Mouse (Mus musculus): Measurements from ENCODE around the gene Sult2b1. TPM values are rescaled to one million over a fixed set of nuclear protein-coding genes. Genes with fewer than 3 reads are reported as not detected.

Gene Sult2b1
- polyA plus RNA-seq, 1 experiment from 2014 or later: 0.70 TPM

- Histone ChIP-seq H3K9me3 (ENCODE audit: control insufficient read depth, low read length) (no peaks in the 10 kb centered on the region), H3K27ac (ENCODE audit: low read depth, low read length) (no peak overlapping the region), H3K36me3 (ENCODE audit: control insufficient read depth, insufficient read depth, low read length) (0 out of 2 replicates have a peak, but pooled peaks cover 4% of the 10 kb centered on the region), H3K27me3 (replicated peaks; ENCODE audit: control insufficient read depth, insufficient read depth, low read length) (no peaks in the 10 kb centered on the region), H3K9ac (ENCODE audit: low read depth, low read length) (no peak overlapping the region), H3K4me1 (replicated peaks; ENCODE audit: control insufficient read depth, insufficient read depth, low read length) (peaks cover 15% of the 10 kb centered on the region), H3K4me3 (ENCODE audit: low read depth, low read length) (no peak overlapping the region), H3K4me2 (no peak overlapping the region)
- 69% methylated on average over 5 of the region's 5 CpGs for WGBS
- ATAC-seq (replicated peaks; ENCODE audit: low FRiP score) (no peak), DNase-seq (ENCODE audit: low spot score) (no peak)
These were observed 51.0 kb downstream of the Sult2b1 start for GRCm38 (mm10) chr7:45733477-45733876.

GRCm38 (mm10) chr7:45730727-45731431, 53.6 kb downstream of the Sult2b1 start:
- Histone ChIP-seq H3K27ac (ENCODE audit: low read depth, low read length) (no peak overlapping the region), H3K27me3 (replicated peaks; ENCODE audit: control insufficient read depth, insufficient read depth, low read length) (no peaks in the 10 kb centered on the region), H3K4me2 (no peak overlapping the region), H3K9me3 (ENCODE audit: control insufficient read depth, low read length) (no peaks in the 10 kb centered on the region), H3K9ac (ENCODE audit: low read depth, low read length) (no peak overlapping the region), H3K36me3 (ENCODE audit: control insufficient read depth, insufficient read depth, low read length) (peaks cover 13% of the 10 kb centered on the region; the same call in 1 of the 2 replicates), H3K4me1 (replicated peaks; ENCODE audit: control insufficient read depth, insufficient read depth, low read length) (peaks cover 15% of the 10 kb centered on the region), H3K4me3 (ENCODE audit: low read depth, low read length) (no peak overlapping the region)
- DNase-seq (ENCODE audit: low spot score) (peak; percentile 75), ATAC-seq (replicated peaks; ENCODE audit: low FRiP score) (peak; percentile 34)
- 23% methylated on average over 16 of the region's 16 CpGs for WGBS

- Histone ChIP-seq H3K9ac (ENCODE audit: low read depth, low read length) (no peak overlapping the region), H3K27me3 (replicated peaks; ENCODE audit: control insufficient read depth, insufficient read depth, low read length) (no peaks in the 10 kb centered on the region), H3K27ac (ENCODE audit: low read depth, low read length) (no peak overlapping the region), H3K9me3 (ENCODE audit: control insufficient read depth, low read length) (no peaks in the 10 kb centered on the region), H3K4me2 (no peak overlapping the region), H3K4me1 (replicated peaks; ENCODE audit: control insufficient read depth, insufficient read depth, low read length) (peaks cover 15% of the 10 kb centered on the region), H3K4me3 (ENCODE audit: low read depth, low read length) (no peak overlapping the region), H3K36me3 (ENCODE audit: control insufficient read depth, insufficient read depth, low read length) (peaks cover 38% of the 10 kb centered on the region)
- DNase-seq (ENCODE audit: low spot score): no peak
- 77% methylated on average over 3 of the region's 3 CpGs for WGBS
- no peak for ATAC-seq (replicated peaks; ENCODE audit: low FRiP score)
These were observed 56.8 kb downstream of the Sult2b1 start for GRCm38 (mm10) chr7:45727625-45728024.

- H3K9me3 ChIP-seq (ENCODE audit: control insufficient read depth, low read length): no peaks in the 10 kb centered on the region
- H3K4me3 ChIP-seq (ENCODE audit: low read depth, low read length): no peak overlapping the region
- H3K27me3 ChIP-seq (replicated peaks; ENCODE audit: control insufficient read depth, insufficient read depth, low read length): no peaks in the 10 kb centered on the region
- H3K9ac ChIP-seq (ENCODE audit: low read depth, low read length): no peak overlapping the region
- WGBS: 91% methylated on average over 10 of the region's 10 CpGs
- H3K27ac ChIP-seq (ENCODE audit: low read depth, low read length): no peak overlapping the region
- ATAC-seq (replicated peaks; ENCODE audit: low FRiP score): no peak
- DNase-seq (ENCODE audit: low spot score): no peak
- H3K4me2 ChIP-seq: no peak overlapping the region
- H3K36me3 ChIP-seq (ENCODE audit: control insufficient read depth, insufficient read depth, low read length): peaks cover 50% of the 10 kb centered on the region
- peaks cover 15% of the 10 kb centered on the region for H3K4me1 ChIP-seq (replicated peaks; ENCODE audit: control insufficient read depth, insufficient read depth, low read length)
These were observed 58.0 kb downstream of the Sult2b1 start for GRCm38 (mm10) chr7:45726419-45726818.

- no peaks in the 10 kb centered on the region for H3K27me3 ChIP-seq (replicated peaks; ENCODE audit: control insufficient read depth, insufficient read depth, low read length)
- H3K4me2 ChIP-seq: no peak within 1 kb of the TSS
- ATAC-seq (replicated peaks; ENCODE audit: low FRiP score): no peak
- peaks cover 12% of the 10 kb centered on the region for H3K4me1 ChIP-seq (replicated peaks; ENCODE audit: control insufficient read depth, insufficient read depth, low read length)
- no peaks in the 10 kb centered on the region for H3K9me3 ChIP-seq (ENCODE audit: control insufficient read depth, low read length)
- no peak within 1 kb of the TSS for H3K9ac ChIP-seq (ENCODE audit: low read depth, low read length)
- DNase-seq (ENCODE audit: low spot score): no peak
- 88% methylated on average over 11 of the region's 11 CpGs for WGBS
- no peak within 1 kb of the TSS for H3K4me3 ChIP-seq (ENCODE audit: low read depth, low read length)
- no peak within 1 kb of the TSS for H3K27ac ChIP-seq (ENCODE audit: low read depth, low read length)
- H3K36me3 ChIP-seq (ENCODE audit: control insufficient read depth, insufficient read depth, low read length): peaks cover 55% of the 10 kb centered on the region
These were observed 58.8 kb downstream of the Sult2b1 start, which contains the start of gene Spaca4 for GRCm38 (mm10) chr7:45725713-45726112. Gene Spaca4, minus strand, starts transcription at chr7:45725813.

GRCm38 (mm10) chr7:45725151-45725550, 59.3 kb downstream of the Sult2b1 start:
- Histone ChIP-seq H3K27ac (ENCODE audit: low read depth, low read length) (no peak overlapping the region), H3K36me3 (ENCODE audit: control insufficient read depth, insufficient read depth, low read length) (peaks cover 60% of the 10 kb centered on the region), H3K4me1 (replicated peaks; ENCODE audit: control insufficient read depth, insufficient read depth, low read length) (peaks cover 11% of the 10 kb centered on the region), H3K27me3 (replicated peaks; ENCODE audit: control insufficient read depth, insufficient read depth, low read length) (no peaks in the 10 kb centered on the region), H3K4me3 (ENCODE audit: low read depth, low read length) (no peak overlapping the region), H3K9me3 (ENCODE audit: control insufficient read depth, low read length) (no peaks in the 10 kb centered on the region), H3K4me2 (no peak overlapping the region), H3K9ac (ENCODE audit: low read depth, low read length) (no peak overlapping the region)
- no peak for DNase-seq (ENCODE audit: low spot score)
- 89% methylated on average over 9 of the region's 9 CpGs for WGBS
- no peak for ATAC-seq (replicated peaks; ENCODE audit: low FRiP score)

GRCm38 (mm10) chr7:45723781-45724180, 60.7 kb downstream of the Sult2b1 start:
- Histone ChIP-seq H3K4me3 (ENCODE audit: low read depth, low read length) (no peak overlapping the region), H3K4me1 (replicated peaks; ENCODE audit: control insufficient read depth, insufficient read depth, low read length) (peaks cover 14% of the 10 kb centered on the region), H3K9ac (ENCODE audit: low read depth, low read length) (no peak overlapping the region), H3K27ac (ENCODE audit: low read depth, low read length) (no peak overlapping the region), H3K9me3 (ENCODE audit: control insufficient read depth, low read length) (no peaks in the 10 kb centered on the region), H3K4me2 (no peak overlapping the region), H3K36me3 (ENCODE audit: control insufficient read depth, insufficient read depth, low read length) (peaks cover 65% of the 10 kb centered on the region), H3K27me3 (replicated peaks; ENCODE audit: control insufficient read depth, insufficient read depth, low read length) (no peaks in the 10 kb centered on the region)
- no peak for DNase-seq (ENCODE audit: low spot score)
- 92% methylated on average over 14 of the region's 14 CpGs for WGBS
- ATAC-seq (replicated peaks; ENCODE audit: low FRiP score): no peak

GRCm38 (mm10) chr7:45723301-45723700, 61.2 kb downstream of the Sult2b1 start:
- H3K9ac ChIP-seq (ENCODE audit: low read depth, low read length): no peak overlapping the region
- H3K4me2 ChIP-seq: no peak overlapping the region
- WGBS: 88% methylated on average over 4 of the region's 4 CpGs
- H3K4me1 ChIP-seq (replicated peaks; ENCODE audit: control insufficient read depth, insufficient read depth, low read length): peaks cover 14% of the 10 kb centered on the region
- H3K4me3 ChIP-seq (ENCODE audit: low read depth, low read length): no peak overlapping the region
- no peaks in the 10 kb centered on the region for H3K9me3 ChIP-seq (ENCODE audit: control insufficient read depth, low read length)
- H3K36me3 ChIP-seq (ENCODE audit: control insufficient read depth, insufficient read depth, low read length): peaks cover 65% of the 10 kb centered on the region
- H3K27ac ChIP-seq (ENCODE audit: low read depth, low read length): no peak overlapping the region
- H3K27me3 ChIP-seq (replicated peaks; ENCODE audit: control insufficient read depth, insufficient read depth, low read length): no peaks in the 10 kb centered on the region
- DNase-seq (ENCODE audit: low spot score) (no peak), ATAC-seq (replicated peaks; ENCODE audit: low FRiP score) (no peak)

GRCm38 (mm10) chr7:45722348-45722713, 62.1 kb downstream of the Sult2b1 start:
- Histone ChIP-seq H3K27ac (ENCODE audit: low read depth, low read length) (0 out of 2 replicates have a peak overlapping the region, but pooled peaks have one; percentile 8), H3K4me3 (ENCODE audit: low read depth, low read length) (no peak overlapping the region), H3K4me1 (replicated peaks; ENCODE audit: control insufficient read depth, insufficient read depth, low read length) (peaks cover 14% of the 10 kb centered on the region), H3K9ac (ENCODE audit: low read depth, low read length) (no peak overlapping the region), H3K9me3 (ENCODE audit: control insufficient read depth, low read length) (no peaks in the 10 kb centered on the region), H3K36me3 (ENCODE audit: control insufficient read depth, insufficient read depth, low read length) (peaks cover 63% of the 10 kb centered on the region), H3K27me3 (replicated peaks; ENCODE audit: control insufficient read depth, insufficient read depth, low read length) (no peaks in the 10 kb centered on the region), H3K4me2 (no peak overlapping the region)
- 84% methylated on average over 13 of the region's 13 CpGs for WGBS
- no peak for ATAC-seq (replicated peaks; ENCODE audit: low FRiP score)
- no peak for DNase-seq (ENCODE audit: low spot score)
